Mouse (Mus musculus): ENCODE results near the gene Il13ra2.

- TF ChIP-seq CTCF (IDR thresholded peaks at IDR 0.05; ENCODE audit: low read depth, low read length) (no peak), TAL1 (conservative IDR thresholded peaks at IDR 0.05; ENCODE audit: low read depth, low read length) (no peak)
Measured at GRCm38 (mm10) chrX:147349167-147349566, 79.8 kb downstream of the Il13ra2 start.

Data from G1E (cell line).